Mouse (Mus musculus) c-Kit-negative CD71-positive TER-119-positive erythroid progenitor cells, embryonic 14.5 days (primary cell): ENCODE results near the gene Ldb3.

Source experiments
- DNase-seq: peaks from one replicate; pipeline ENCODE4 v3.0.0-alpha.2; 2013; ENCODE audit warnings: low read depth, low spot score

Gene Ldb3

GRCm38 (mm10) chr14:34511901-34512300 is 76.6 kb downstream of the Ldb3 start:
- DNase-seq = no peak

- DNase-seq = no peak
These were observed 79.5 kb downstream of the Ldb3 start for GRCm38 (mm10) chr14:34508842-34509439.

- DNase-seq = no peak
These were observed 80.2 kb downstream of the Ldb3 start for GRCm38 (mm10) chr14:34508187-34508840.

GRCm38 (mm10) chr14:34505309-34505708 is 83.2 kb downstream of the Ldb3 start:
- no peak for DNase-seq

- no peak for DNase-seq
These were observed 84.1 kb downstream of the Ldb3 start for GRCm38 (mm10) chr14:34504377-34504776.

- no peak for DNase-seq
These were observed 84.7 kb downstream of the Ldb3 start for GRCm38 (mm10) chr14:34503759-34504158.

GRCm38 (mm10) chr14:34503325-34503647 is 85.2 kb downstream of the Ldb3 start, which contains the start of gene Bmpr1a:
TSS of gene Bmpr1a (minus strand) at chr14:34503341.
- no peak for DNase-seq

GRCm38 (mm10) chr14:34502475-34503324 is 85.8 kb downstream of the Ldb3 start:
- no peak for DNase-seq

GRCm38 (mm10) chr14:34501804-34502474 is 86.5 kb downstream of the Ldb3 start:
- DNase-seq = no peak

- DNase-seq = no peak
These were observed 87.1 kb downstream of the Ldb3 start for GRCm38 (mm10) chr14:34501447-34501803.

GRCm38 (mm10) chr14:34500309-34500708 is 88.2 kb downstream of the Ldb3 start:
- no peak for DNase-seq

GRCm38 (mm10) chr14:34499664-34500063 is 88.8 kb downstream of the Ldb3 start:
- no peak for DNase-seq

- DNase-seq = no peak
These were observed 91.1 kb downstream of the Ldb3 start for GRCm38 (mm10) chr14:34497346-34497745.

GRCm38 (mm10) chr14:34493682-34494081 is 94.8 kb downstream of the Ldb3 start:
- no peak for DNase-seq

- DNase-seq = no peak
These were observed 95.8 kb downstream of the Ldb3 start for GRCm38 (mm10) chr14:34492688-34493087.

- no peak for DNase-seq
These were observed 97.5 kb downstream of the Ldb3 start for GRCm38 (mm10) chr14:34490965-34491364.

- no peak for DNase-seq
These were observed 98.6 kb downstream of the Ldb3 start for GRCm38 (mm10) chr14:34489928-34490327.

GRCm38 (mm10) chr14:34486169-34486568 is 102.3 kb downstream of the Ldb3 start:
- no peak for DNase-seq

- no peak for DNase-seq
These were observed 104.8 kb downstream of the Ldb3 start for GRCm38 (mm10) chr14:34483469-34484341.
